Mouse (Mus musculus) frontal cortex, postnatal 25 days (tissue): ENCODE measurements around the gene Ermap.

Experiments used
- DNase-seq, 2 experiments: peaks; one replicate each; pipeline ENCODE4 v3.0.0; 2022; ENCODE audit warnings: low spot score in 2 of 2

Ermap gene

GRCm38 (mm10) chr4:119185771-119186170 lies 4.0 kb downstream of the Ermap start:
- DNase-seq: no peak

- no peak for DNase-seq
These were observed 6.3 kb downstream of the Ermap start for GRCm38 (mm10) chr4:119183525-119183924.

DNA sequence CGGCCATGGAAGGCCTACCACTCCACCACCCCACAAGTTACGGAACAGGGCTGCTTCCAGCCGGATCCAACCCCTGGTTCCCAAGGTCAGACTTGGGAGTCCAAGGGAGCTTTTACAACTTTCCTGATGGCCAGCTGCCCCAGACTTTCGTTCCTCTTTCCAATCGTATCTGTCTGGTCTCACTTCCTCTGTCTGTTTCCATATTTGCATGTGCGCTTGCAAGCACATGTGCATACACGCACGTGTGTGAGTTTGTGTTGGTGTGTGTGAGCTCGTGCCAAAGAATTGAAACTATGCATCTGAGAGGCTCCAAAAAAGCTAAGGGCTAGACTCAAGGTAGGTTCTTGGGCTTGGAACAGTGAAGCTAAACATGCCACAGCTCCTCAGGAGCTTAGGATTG lies 8.4 kb downstream of the Ermap start:
- DNase-seq: no peak

DNA sequence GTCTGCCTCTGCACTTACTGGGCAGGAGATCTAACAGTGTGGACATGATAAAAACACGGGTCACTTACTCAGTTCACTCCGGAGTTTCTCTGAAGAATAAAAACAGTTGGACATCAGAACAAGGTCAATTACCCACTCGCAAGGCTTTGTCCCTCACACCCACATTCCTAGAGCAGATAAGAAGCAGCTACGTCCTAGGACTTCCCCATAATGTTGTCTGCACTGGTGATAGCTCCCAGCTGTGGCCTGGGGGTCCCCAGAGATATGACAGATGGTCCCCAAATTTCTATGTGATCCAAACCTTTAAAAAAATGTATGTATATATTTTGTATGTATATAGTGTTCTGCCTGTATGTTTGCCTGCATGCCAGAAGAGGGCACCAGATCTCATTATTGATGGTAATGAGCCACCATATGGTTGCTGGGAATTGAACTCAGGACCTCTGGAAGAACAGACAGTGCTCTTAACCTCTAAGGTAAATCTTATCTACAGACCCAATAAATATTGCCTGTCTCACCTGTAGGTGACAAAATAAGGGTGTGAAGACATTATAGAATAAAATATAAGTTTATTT lies 9.6 kb downstream of the Ermap start:
- no peak for DNase-seq

- DNase-seq: no peak
These were observed 11.5 kb downstream of the Ermap start for GRCm38 (mm10) chr4:119178331-119178730.

- no peak for DNase-seq
These were observed 12.1 kb downstream of the Ermap start for GRCm38 (mm10) chr4:119177702-119178101.

GRCm38 (mm10) chr4:119173851-119174453 lies 15.9 kb downstream of the Ermap start, which contains the start of gene Zfp691:
Gene Zfp691 (minus strand): TSS chr4:119174195.
- DNase-seq: peak; percentile 88

DNA sequence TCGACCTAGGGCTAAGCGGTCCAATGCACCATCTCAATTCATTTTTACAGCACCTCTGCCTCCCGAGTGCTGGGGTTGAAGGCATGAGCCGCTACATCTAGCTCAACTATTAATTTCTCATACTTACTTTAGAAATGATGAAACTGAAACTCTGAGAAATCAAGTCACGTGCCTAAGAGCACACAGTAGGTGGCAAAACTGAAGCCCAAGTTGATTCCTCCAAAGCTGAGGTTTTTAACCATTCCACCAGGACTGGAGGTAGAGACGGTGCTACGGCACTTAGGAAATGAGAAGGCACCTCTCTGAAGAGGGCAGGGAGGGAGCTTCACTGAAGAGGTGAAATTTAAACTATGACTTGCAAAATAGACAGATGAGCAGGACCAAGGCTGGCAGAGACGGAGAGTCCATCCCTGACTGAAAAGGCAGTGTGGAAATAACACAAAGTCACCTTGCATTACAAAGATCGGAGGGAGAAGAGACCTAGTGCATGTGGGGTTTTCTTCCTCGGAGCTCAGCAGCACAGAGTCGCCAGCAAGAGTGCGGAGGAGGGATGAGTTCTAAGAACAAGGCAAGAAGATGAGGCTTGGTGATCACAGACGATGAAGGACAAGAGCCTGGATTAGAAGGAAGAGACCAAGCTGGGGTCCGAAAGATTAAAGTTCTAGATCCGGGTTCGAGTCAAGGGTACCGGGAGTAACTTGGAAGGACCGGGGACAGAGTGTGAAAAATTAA lies 16.7 kb downstream of the Ermap start:
- DNase-seq: no peak

DNA sequence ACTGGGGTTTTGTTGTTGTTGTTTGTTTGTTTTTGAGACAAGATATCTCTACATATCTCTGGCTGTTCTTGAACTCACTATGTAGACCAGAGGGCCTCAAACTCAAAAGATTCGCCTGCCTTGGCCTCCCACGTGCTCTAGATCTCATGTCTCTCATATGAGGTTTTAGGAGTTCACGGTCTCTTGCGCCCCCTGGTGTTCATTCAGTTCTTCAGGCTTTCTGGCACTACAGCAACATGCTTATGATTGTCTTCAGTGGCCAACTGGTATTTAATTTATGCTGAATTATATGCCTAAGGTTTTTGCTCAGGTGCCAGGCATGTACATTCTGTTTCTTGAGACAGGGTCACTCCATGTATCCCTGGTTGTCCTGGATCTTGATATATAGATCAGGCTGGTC lies 22.1 kb downstream of the Ermap start:
- peak; percentile 83 to 88 for DNase-seq

GRCm38 (mm10) chr4:119167068-119167467 lies 22.7 kb downstream of the Ermap start:
- no peak for DNase-seq

GRCm38 (mm10) chr4:119165916-119166315 lies 23.9 kb downstream of the Ermap start:
- no peak for DNase-seq

GRCm38 (mm10) chr4:119162990-119163389 lies 26.8 kb downstream of the Ermap start:
- no peak for DNase-seq

- DNase-seq: no peak
These were observed 28.5 kb downstream of the Ermap start for GRCm38 (mm10) chr4:119161358-119161757.

DNA sequence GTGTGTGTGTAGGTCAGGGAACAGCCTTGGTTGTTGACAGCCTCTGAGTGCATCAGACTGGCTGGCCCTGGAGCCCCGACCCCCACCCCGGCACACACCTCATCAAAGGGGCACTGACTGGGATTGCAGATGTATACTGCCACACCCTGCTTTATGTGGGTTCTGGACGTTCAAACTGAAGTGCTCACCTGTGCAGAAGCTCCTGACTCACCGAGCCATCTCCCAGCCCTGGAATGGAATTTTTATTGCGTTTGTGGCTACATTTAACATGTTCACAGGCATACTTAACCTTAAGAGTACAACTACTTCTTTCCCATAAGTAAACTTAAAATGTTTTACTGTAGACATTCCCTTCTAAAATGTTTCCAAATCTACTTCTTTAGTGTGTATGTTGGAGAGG lies 31.9 kb downstream of the Ermap start:
- no peak for DNase-seq

- DNase-seq: peak in 1 of 2 experiments; percentile 49
These were observed 32.6 kb downstream of the Ermap start for GRCm38 (mm10) chr4:119157186-119157585.

GRCm38 (mm10) chr4:119148741-119149140 lies 41.1 kb downstream of the Ermap start:
- DNase-seq: no peak

DNA sequence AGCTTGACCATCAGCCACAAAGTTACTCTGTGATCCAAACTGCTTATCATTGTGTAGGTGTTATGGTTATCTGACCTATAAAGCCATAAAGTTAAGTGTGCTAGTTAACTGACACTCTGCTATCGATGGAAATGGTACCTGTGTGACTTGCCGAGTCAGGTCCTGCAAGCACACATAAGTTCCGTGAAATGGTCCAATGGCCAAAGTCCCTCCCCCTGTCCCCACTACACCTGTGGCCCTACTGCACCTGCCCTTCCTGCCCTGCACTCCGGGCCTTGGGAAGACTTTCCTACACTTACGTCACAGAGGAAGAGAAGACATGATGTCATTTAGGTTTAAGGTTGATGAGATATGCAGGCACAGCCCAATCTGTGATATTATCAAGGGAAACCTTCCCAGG lies 42.5 kb downstream of the Ermap start:
- DNase-seq: no peak

DNA sequence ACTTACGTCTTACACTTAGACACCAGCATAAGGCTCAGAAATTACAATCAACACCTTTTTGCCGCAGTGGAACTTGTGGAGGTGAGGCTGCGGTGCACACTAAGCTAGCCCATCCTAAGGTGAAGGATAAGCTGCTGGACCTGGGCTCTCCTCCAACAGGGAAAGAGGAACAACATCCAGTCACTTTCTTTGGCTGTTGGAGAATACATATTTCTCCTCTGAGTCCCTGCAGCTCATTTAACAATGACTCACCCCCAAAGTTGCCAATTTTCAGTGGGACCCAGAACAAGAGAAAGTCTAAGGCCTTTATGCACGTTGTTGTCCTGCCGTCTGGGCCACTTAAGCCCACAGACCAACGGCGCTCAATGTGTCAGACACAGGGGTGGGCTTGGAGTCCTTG lies 43.0 kb downstream of the Ermap start:
- DNase-seq: no peak

- DNase-seq: no peak
These were observed 47.5 kb downstream of the Ermap start for GRCm38 (mm10) chr4:119142230-119142871.

DNA sequence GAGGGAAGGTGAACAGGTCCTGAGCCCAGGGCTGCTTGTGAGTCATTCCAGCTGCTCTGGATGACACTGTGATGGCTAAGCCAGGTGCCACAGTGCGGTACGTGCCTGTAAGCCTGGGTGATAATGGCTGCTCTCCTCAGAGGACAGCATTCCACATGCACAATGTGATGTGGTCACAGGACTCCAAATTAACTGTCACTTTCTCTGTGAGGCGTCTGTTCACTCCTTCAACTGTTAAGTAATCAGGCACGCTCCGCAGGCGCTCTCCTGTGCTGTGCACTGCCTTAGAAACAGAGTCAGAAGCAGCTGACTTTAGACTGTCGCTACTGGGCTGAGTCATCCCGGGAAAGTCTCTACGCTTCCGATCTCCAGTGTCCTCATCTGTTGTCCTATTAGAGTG lies 48.6 kb downstream of the Ermap start:
- DNase-seq: no peak

DNA sequence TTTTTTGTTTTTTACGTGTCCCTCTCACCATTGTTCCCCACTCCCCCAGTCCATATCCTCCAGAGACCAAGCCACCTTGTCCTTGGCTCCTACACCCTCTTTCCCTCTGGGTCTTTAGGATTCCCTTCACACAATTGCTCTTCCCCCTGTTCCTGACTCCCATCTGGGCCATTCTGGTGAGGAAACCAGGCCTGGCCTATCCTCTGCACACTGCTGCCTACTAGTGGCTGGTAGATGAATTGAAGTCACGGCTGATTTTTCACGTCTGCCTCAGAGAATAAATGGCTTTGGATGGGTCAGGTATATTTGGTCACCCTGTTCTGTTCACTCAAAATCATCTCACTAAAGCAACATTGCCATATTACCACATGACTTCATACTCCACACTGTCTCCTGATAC lies 49.7 kb downstream of the Ermap start:
- DNase-seq: no peak

- no peak for DNase-seq
These were observed 51.0 kb downstream of the Ermap start for GRCm38 (mm10) chr4:119138776-119139175.

DNA sequence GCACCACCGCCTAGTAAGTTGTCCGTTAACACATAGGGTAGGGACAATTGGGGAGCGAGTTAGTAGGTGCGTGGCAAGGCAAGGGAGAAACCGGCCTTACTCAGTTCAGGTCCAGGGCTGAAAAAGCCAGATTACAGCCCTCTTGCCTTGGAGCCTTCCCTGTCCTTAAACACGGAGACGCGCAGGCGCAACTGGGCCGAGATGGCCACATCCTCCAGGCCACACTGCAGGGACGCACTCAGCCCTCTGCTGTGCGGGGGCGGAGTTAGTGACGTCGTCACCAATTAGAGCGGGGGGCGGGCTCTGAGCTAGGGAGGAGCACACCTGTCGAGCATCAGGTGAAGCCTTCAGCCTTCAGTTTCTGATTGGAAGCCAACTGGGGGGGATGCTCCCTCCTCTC lies 51.6 kb downstream of the Ermap start:
- peak in 1 of 2 experiments; percentile 36 for DNase-seq
